Mouse (Mus musculus) heart, postnatal 0 days (tissue): ENCODE measurements at regions not wholly inside any gene's neighbourhood (a gene's known extent, or its start where the extent isn't known, plus 50 kb on each side); places are given as distances from the start of the nearest gene placed in this dataset.

Source experiments
- ATAC-seq: fragments of 200-750 bp; cut with Nextera tagmentation; 2 replicates; pipeline ENCODE4 v1.8.0; 2017; ENCODE audit warnings: low read depth, moderate number of reproducible peaks, moderate library complexity; ENCODE audit not compliant: insufficient read depth
- DNase-seq: peaks from one replicate; pipeline ENCODE4 v3.0.0-alpha.2; 2016; ENCODE audit warnings: low spot score
- H3K27ac ChIP-seq: fragments of 300-500 bp; sonication (generic); 2 replicates; pipeline ENCODE4 v1.5.1; 2014; ENCODE audit warnings: low read depth, mild to moderate bottlenecking
- H3K27me3 ChIP-seq: fragments of 300-500 bp; sonication (generic); 2 replicates; pipeline ENCODE4 v1.6.1; 2014; ENCODE audit warnings: low read length, mixed read lengths; ENCODE audit not compliant: control insufficient read depth, insufficient read depth
- H3K36me3 ChIP-seq: fragments of 300-500 bp; sonication (generic); replicated peaks from 2 replicates; pipeline ENCODE4 v1.6.1; 2014; ENCODE audit warnings: low read length, mixed read lengths; ENCODE audit not compliant: control insufficient read depth, insufficient read depth
- H3K4me1 ChIP-seq: fragments of 300-500 bp; sonication (generic); 2 replicates; pipeline ENCODE4 v1.6.1; 2014; ENCODE audit warnings: antibody characterized with exemption; ENCODE audit not compliant: control insufficient read depth, insufficient read depth
- H3K4me2 ChIP-seq: fragments of 300-500 bp; sonication (generic); 2 replicates; pipeline ENCODE4 v1.6.1; 2014; ENCODE audit warnings: low read depth, mild to moderate bottlenecking, low read length, moderate library complexity
- H3K4me3 ChIP-seq: fragments of 300-500 bp; sonication (generic); 2 replicates; pipeline ENCODE4 v1.5.1; 2014; ENCODE audit warnings: low read depth, low read length
- H3K9ac ChIP-seq: fragments of 300-500 bp; sonication (generic); replicated peaks from 2 replicates; pipeline ENCODE4 v1.6.1; 2014; ENCODE audit warnings: low read depth, low read length, mixed read lengths
- H3K9me3 ChIP-seq: fragments of 300-500 bp; sonication (generic); replicated peaks from 2 replicates; pipeline ENCODE4 v1.6.1; 2016; ENCODE audit warnings: low read length; ENCODE audit not compliant: control insufficient read depth
- CTCF ChIP-seq: IDR thresholded peaks from 2 replicates; pipeline ENCODE4 v1.5.1; 2016; ENCODE audit warnings: antibody characterized with exemption, control low read depth, low read depth
- EP300 ChIP-seq: IDR thresholded peaks from 2 replicates; pipeline ENCODE4 v1.6.1; 2016; ENCODE audit warnings: antibody characterized with exemption, low read depth
- WGBS: fragments of 180-500 bp; shearing (Covaris S2); extraction: QIAGEN DNeasy Blood & Tissue Kit; methylation state at CpG from one replicate; pipeline ENCODE4 v1.1.7; 2014; 5-methylcytosine and 5-hydroxymethylcytosine counted together

DNA sequence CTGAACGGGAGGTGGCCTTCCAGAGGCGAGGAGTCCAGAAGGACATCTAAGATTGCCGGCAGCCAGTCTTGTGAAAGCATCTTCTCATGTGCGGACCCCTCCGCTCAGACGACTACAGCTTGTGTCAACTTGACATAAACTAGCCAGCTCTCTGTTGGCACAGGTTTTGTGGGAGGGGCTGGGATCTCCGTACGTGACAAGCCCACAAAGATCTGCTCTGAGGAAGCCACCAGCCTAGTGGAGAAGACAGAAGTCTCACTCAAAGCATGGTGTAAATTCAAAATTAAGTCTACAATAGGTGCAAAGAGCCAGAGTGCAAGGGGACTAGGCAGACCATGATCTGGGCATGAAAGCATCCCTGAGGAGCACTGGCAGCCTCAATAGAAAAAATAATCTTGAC is 128.4 kb upstream of the Slc38a2 start:
- H3K4me2 ChIP-seq: no peak overlapping the region
- 78% methylated on average over 8 of the region's 8 CpGs for WGBS
- no peaks in the 10 kb centered on the region for H3K27me3 ChIP-seq
- no peak for DNase-seq
- peaks cover 3% of the 10 kb centered on the region; the same call in 1 of the 2 replicates for H3K4me1 ChIP-seq
- H3K36me3 ChIP-seq: no peaks in the 10 kb centered on the region
- no peak overlapping the region for H3K4me3 ChIP-seq
- TF ChIP-seq EP300 (no peak), CTCF (no peak)
- no peak for ATAC-seq
- H3K9me3 ChIP-seq: no peaks in the 10 kb centered on the region
- no peak overlapping the region for H3K9ac ChIP-seq
- H3K27ac ChIP-seq: no peak overlapping the region

DNA sequence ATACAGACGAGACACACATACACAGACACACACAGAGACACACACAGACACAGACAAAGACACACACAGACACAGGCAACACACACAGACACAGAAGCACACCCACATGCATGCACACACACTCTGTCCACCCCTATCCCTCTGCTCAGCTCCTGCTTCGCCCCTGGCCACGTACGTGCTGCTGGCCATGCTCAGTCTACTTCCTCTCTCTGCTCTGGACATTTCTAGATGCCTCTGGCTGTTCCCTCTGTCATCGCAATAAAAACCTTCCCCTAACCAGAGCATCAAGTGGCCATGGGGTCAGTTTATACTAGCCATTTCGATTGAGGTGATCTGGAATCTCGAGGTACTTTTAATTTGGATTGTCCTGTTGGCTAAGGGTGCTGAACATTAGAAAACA is 118.9 kb upstream of the Slc38a2 start:
- WGBS: 65% methylated on average over 7 of the region's 7 CpGs
- no peaks in the 10 kb centered on the region; the same call in 1 of the 2 replicates for H3K4me1 ChIP-seq

DNA sequence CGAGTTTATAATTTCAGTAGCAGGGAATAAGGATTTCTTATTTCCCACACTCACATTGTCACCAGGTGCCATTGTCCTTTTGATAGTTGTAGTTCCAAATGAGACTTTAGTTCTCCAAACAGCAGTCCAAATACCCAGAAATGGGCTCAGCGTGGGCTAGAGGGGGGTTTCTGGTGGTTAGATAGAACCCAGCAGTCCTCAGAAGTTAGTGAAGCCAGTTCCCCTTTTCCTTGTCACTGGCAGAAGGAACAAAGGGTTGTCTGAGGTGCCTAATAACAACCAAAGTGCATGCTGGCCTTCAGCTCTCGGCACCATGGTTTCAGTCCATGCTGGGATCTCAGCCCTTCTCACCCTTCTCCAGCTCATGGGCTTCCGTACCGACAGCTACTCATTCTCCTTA is 118.1 kb upstream of the Slc38a2 start:
- Histone ChIP-seq H3K4me3 (no peak overlapping the region), H3K9ac (no peak overlapping the region), H3K27ac (no peak overlapping the region), H3K9me3 (no peaks in the 10 kb centered on the region), H3K4me1 (no peaks in the 10 kb centered on the region; the same call in 1 of the 2 replicates), H3K4me2 (no peak overlapping the region), H3K36me3 (no peaks in the 10 kb centered on the region), H3K27me3 (no peaks in the 10 kb centered on the region)
- ATAC-seq (no peak), DNase-seq (no peak)
- TF ChIP-seq CTCF (no peak), EP300 (no peak)
- 79% methylated on average over 5 of the region's 5 CpGs for WGBS

More for the DNA sequence above, 118.9 kb upstream of the Slc38a2 start:
- Histone ChIP-seq H3K36me3 (no peaks in the 10 kb centered on the region), H3K27me3 (no peaks in the 10 kb centered on the region), H3K4me2 (no peak overlapping the region), H3K9me3 (no peaks in the 10 kb centered on the region), H3K9ac (no peak overlapping the region), H3K4me3 (no peak overlapping the region), H3K27ac (no peak overlapping the region)
- no peak for TF ChIP-seq CTCF
- TF ChIP-seq EP300: no peak
- DNase-seq (no peak), ATAC-seq (no peak)

DNA sequence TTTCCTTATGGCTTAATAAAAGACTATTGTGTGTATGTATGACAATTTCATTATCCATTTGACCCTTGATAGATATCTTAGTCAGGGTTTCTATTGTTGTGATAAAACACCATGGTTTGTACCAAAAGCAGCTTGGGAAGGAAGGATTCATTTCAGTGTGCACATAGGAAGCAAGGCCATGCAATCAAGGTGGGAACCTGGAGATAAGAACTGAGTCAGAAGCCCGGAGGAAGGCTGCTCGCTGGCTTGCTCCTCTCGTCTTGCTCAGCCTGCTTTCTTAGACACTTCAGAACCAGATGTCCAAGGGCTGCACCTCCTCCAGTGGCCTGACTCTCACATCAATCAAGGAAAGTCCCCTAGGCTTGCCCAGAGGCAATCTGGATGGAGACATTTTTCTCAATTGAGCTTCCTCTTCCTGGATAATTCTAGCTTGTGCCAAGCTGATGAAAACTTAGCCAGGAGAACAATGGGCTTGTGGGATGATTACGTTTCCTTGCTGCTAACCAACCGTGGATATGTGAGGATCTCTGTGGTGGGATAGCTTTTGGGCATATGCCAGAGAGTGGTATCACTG is 117.6 kb upstream of the Slc38a2 start:
- no peaks in the 10 kb centered on the region for H3K9me3 ChIP-seq
- no peak for TF ChIP-seq EP300
- no peak for TF ChIP-seq CTCF
- H3K4me2 ChIP-seq: no peak overlapping the region
- ATAC-seq (no peak), DNase-seq (no peak)
- H3K36me3 ChIP-seq: no peaks in the 10 kb centered on the region
- H3K4me3 ChIP-seq: no peak overlapping the region
- H3K27ac ChIP-seq: no peak overlapping the region
- H3K9ac ChIP-seq: no peak overlapping the region
- H3K27me3 ChIP-seq: no peaks in the 10 kb centered on the region
- 57% methylated on average over 5 of the region's 5 CpGs for WGBS
- H3K4me1 ChIP-seq: no peaks in the 10 kb centered on the region; the same call in 1 of the 2 replicates

DNA sequence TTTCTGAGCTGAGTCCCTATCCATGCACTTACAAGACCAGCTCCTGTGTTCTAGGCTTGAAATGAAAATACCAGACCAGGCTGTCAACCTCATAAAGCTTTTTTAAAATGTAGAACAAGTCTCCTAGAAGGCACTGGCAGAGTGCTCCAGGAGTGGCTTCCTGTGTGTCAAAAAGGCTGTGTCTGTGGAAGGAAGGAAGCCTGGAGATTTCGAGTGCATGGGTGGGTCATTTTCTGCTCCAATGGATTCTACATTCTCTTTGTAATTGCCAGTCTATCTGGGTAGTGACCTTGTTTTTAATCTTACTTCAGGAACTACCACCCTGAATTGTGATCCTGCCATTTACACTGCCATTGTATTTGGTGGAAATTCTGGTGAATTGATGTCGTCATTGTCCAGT is 113.9 kb upstream of the Slc38a2 start:
- DNase-seq: no peak
- peak overlapping the region; percentile 43 for H3K27ac ChIP-seq
- no peak overlapping the region for H3K4me2 ChIP-seq
- 0 out of 2 replicates have a peak, but pooled peaks cover 4% of the 10 kb centered on the region for H3K9me3 ChIP-seq
- no peak overlapping the region for H3K9ac ChIP-seq
- H3K4me3 ChIP-seq: no peak overlapping the region
- no peak for ATAC-seq
- H3K27me3 ChIP-seq: no peaks in the 10 kb centered on the region
- no peaks in the 10 kb centered on the region; the same call in 1 of the 2 replicates for H3K4me1 ChIP-seq
- TF ChIP-seq CTCF: no peak
- no peak for TF ChIP-seq EP300
- 69% methylated on average over 2 of the region's 2 CpGs for WGBS
- H3K36me3 ChIP-seq: no peaks in the 10 kb centered on the region

DNA sequence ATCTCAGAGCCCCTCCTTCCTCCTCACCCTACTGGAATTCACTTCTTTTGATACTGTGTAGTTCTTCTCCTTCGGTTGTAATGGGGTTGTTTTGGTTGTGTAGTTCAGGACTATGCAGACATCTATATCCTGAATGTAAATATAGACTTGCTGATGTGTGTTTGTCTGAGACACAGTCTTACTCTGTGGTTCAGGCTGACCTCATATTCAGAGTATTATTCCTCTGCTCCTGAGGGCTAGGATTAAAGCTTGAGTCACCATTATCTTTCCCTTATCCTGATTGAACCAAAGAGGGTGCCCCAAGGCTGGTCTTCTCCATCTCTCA is 103.2 kb upstream of the Slc38a2 start:
- H3K9me3 ChIP-seq: no peaks in the 10 kb centered on the region
- TF ChIP-seq CTCF (no peak), EP300 (no peak)
- no peak for DNase-seq
- no peak overlapping the region for H3K4me3 ChIP-seq
- H3K9ac ChIP-seq: no peak overlapping the region
- 39% methylated on average over 1 of the region's 1 CpGs for WGBS
- H3K27me3 ChIP-seq: no peaks in the 10 kb centered on the region
- ATAC-seq: no peak
- H3K4me1 ChIP-seq: 0 out of 2 replicates have a peak, but pooled peaks cover 9% of the 10 kb centered on the region
- H3K36me3 ChIP-seq: no peaks in the 10 kb centered on the region
- H3K27ac ChIP-seq: peak overlapping the region; percentile 49; the same call in 1 of the 2 replicates
- no peak overlapping the region for H3K4me2 ChIP-seq
